Mouse (Mus musculus) adrenal gland, postnatal 4 days (tissue): ENCODE results near the gene Cntnap2. TPM values are rescaled to one million over a fixed set of nuclear protein-coding genes. Genes with fewer than 3 reads are reported as not detected.

Source experiments
- DNase-seq, 2 experiments: peaks; one replicate each; pipeline ENCODE4 v3.0.0; 2021 to 2022; ENCODE audit warnings: low spot score in 2 of 2, mixed read lengths in 2 of 2
- total RNA-seq, 2 experiments: library from RNA; stranded (reverse); gene quantifications; 2 replicates each; pipeline ENCODE4 v1.2.3; 2021

The Cntnap2 gene
- total RNA-seq, 2 experiments from 2014 or later = 4.9 to 5.3 TPM

DNA sequence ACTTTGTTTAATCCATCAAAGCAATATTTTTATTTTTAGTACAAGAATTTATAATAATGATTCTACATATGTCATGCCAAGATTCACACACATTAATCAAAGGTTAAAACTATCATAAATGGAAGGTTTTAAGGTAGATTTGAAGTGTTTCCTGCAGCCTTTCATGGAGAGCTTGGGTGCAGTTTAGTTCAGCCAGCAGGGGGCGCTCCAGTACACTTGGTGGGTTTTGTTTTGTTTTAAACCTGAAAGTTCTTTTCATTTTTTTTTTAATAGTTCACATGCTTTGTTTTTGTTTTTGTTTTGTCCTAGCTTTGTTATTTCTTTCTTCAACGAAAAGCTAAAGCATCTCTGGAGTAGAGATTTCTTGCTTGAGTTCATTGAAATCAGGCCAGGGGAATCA, 264.3 kb downstream of the Cntnap2 start:
- DNase-seq = peak; percentile 13 to 19

DNA sequence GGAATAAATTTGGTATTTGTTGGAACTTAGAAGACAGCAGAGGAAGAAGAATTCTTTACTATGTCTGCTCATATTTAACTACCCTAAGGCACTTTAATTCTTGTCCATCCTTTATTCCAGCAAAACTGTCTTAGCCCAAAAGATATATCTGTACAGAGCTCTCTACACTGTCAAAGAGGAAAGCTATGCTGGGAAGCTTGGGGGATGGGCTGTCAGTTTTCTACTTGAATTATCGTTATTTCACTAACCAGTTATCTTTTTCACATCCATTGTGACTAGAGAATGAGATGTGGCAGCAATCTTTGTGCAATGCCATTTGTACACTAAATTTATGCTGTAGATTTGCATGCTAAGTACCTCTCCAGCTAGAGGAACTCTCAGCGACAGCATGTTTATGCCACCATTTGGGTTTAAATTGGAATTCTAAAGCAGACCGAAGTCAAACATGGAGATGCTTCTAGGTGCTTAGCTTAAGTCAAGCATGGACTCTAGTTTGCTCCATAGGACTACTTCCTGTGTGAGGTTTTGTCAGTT, 268.9 kb downstream of the Cntnap2 start:
- DNase-seq = no peak

DNA sequence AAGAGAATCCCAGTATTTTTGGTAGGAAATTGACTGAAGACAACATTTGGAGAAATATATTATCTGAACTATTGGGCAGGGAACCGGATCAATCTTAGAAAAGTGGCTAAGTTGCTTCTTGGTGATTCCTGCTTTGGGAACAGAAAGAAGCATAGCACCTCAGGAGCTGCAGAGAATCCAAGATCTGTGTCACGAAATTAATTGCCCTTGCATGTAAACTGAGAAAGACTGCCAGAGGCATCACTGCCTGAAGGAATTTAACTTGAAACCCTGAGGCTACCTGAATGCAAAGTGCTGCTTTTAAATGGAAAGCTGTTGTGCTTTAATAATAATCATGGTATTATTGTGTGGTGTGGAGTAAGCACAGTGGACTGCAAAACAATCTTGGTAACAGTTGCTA, 286.2 kb downstream of the Cntnap2 start:
- DNase-seq = no peak

DNA sequence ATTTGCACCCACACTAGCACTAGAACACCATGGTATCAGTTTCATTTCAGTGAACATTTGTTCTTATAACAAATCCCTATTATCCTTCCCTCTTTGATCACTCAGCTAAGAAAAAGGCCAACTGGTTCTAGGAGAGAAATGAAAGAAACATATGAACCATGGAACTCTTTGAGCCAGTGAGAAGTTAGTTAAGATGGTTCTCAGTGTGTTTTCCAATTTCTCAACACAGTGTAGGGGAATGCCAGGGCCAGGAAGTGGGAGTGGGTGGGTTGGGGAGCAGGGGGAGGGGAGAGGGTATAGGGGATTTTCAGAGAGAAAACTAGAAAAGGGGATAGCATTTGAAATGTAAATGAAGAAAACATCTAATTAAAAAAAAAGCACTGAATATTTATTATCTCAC, 286.8 kb downstream of the Cntnap2 start:
- DNase-seq = no peak

DNA sequence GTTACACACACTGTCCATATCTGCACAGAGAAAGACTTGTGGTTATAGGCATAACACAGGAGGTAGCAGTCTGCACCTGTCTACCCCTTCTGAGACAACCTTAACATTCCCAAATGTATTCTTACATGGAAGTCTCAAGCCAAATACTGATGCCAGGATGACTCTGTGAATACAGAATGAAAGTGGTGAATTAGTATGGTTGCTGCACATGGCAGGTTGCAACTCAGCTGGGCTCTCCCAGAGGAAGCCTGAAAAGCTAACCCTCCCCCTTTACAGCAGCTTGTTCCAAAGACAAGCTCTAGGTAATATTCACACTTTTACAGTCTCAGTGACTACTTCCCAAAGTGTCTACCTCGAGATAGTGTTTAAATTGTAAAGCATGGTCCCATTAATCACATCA, 307.3 kb downstream of the Cntnap2 start:
- DNase-seq = no peak

DNA sequence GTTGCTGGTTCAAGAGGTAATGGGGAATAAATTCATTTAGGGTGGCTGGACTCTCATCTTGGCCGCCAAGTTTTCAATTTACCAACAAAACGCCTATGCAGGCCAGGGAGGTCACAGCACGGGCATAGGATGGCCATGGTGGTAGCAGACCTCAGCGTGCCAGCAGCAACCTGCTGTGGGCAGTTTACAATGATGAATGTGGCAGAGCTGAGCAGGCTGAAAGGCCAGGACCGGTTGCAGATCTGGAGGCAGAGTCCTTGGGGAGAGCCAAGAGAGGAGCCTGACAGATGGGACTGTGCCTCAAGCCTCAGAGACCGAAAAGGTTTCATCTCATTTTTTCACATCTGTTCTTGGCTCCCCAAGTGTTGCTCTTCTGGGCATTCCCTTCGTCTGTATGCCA, 322.0 kb downstream of the Cntnap2 start:
- no peak for DNase-seq

DNA sequence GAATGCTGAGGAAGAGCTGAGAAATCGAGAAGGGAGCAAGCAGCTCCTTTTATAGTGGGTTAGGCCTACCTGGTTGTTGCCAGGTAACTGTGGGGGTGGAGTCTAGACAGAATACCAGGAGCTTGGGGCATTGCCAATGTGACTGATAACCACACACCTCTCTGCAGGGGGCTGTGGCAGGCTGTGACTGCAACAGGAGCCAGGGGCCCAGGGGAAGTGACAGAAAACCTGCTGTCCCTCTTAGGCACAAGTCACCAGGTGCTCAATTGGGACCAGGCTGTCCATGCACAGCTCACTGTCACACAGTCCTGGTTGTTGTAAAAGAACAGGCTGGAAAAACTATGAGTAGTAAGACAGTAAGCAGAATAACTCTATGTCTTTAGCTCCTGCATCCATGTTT, 329.9 kb downstream of the Cntnap2 start:
- DNase-seq = no peak

DNA sequence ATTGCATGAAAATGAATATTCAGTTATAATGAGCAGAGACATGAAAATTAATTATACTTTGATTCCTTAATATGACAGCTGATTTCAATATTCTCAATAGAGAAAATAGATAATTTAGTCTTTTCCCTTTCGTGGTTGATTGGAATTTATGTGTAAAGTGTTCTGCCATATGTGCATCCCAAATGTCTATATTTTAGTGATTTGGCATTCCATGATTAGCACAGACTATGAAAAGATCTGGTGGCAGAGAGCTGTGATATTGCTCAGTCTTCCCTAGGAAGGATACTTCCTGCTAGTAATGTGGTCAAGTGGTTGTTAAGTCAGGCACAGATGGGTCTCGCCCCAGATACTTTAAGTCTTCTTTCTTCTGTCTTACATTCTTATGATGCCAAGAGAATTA, 354.5 kb downstream of the Cntnap2 start:
- no peak for DNase-seq

DNA sequence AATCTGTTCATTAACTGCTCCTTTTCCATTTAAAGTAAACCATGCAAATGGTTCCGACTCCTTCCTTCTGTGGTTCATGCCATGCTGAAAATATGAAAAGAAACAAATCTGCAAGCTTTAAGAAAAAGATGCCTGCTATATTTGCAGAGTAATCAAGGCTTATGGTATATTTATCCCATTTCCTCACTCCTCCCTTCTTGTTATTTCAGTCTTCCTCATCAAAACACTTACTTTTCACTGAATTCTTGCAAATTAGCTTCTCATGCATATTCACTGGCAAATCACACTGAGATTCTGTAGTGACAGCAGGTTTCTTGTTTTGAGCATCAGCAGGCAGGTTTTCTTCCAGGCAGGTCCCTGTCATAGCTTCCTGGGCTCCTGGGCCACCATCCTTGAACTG, 396.3 kb downstream of the Cntnap2 start:
- no peak for DNase-seq

DNA sequence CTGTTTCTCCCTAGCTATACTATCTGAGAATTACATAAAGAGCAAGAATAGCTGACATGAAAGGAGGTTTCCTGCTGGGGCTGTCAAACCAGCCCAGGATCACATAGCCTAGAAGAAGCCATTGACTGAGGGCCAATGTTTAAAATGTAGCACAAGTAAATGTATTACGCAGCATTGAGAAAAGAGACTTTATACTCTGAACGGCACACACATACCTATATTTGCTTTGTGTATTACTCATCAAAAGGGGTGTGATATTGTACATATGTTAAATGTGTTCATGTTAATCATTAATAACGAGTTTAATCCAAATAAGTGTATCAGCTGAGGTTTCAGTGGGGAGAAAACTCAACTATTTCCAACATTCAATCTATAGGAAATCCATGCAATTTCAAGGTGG, 459.1 kb downstream of the Cntnap2 start:
- no peak for DNase-seq

DNA sequence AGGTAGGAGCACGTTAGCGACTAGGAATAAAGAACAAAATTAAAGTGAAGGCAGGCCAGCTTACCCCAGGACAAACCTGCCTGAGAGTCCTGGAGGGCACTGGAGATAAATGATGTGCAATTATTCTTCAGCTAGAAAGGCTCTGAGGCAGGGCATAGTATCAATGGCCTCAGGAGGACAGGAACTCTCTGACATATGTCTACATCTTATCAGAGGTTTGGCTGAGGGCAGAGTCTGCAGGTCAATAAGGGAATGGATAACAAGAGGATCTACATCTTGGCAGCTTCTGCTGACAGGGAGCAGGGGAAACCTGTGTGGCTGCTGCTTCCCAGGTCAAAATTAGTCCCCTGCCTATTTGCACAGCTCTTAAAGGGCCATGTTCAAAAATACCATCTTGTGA, 477.8 kb downstream of the Cntnap2 start:
- no peak for DNase-seq

DNA sequence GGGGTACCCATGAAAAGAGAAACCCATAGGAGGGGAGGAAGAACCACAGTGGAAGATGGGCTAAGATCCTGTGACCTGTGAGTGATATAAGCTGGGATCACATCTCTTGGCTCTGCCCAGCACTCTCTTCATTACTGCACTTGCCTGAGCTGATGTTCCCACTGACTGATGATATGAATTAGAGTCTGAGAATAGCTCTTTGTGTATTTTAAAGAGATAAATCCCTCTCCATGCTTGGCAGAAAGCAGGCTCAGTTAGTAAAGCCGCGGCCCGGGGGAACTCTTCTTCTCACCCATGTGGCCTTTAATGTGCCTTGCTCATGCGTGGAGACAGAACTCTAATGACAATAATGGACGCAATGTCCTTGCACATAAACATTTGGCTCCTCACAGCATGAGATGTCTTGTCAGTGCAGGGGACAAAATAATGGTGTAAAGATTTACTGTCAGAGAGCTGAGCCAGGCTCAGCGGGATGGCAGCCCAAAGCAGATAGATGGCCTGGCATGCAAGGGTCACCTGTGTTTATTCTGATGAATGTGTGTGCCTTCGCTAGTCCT, 485.2 kb downstream of the Cntnap2 start:
- no peak for DNase-seq

DNA sequence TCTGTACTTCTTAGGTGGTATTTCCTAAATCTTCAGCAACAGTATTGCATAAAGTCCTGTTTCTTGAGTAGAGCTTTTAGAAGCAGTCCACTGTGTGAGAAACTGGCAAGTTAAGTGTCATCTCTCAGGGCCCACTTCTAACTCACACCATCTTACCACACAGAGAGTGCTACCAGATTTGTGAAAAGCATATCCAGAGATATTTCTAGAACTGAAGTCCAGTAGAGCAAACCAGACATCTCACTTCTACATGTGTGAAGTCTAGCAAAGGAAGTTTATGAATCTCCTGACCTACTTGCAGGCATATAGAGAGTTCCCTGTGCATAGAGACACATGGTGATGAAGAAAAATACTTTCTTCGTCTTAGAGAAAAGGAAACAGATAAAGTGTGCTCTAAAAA, 500.6 kb downstream of the Cntnap2 start:
- no peak for DNase-seq

DNA sequence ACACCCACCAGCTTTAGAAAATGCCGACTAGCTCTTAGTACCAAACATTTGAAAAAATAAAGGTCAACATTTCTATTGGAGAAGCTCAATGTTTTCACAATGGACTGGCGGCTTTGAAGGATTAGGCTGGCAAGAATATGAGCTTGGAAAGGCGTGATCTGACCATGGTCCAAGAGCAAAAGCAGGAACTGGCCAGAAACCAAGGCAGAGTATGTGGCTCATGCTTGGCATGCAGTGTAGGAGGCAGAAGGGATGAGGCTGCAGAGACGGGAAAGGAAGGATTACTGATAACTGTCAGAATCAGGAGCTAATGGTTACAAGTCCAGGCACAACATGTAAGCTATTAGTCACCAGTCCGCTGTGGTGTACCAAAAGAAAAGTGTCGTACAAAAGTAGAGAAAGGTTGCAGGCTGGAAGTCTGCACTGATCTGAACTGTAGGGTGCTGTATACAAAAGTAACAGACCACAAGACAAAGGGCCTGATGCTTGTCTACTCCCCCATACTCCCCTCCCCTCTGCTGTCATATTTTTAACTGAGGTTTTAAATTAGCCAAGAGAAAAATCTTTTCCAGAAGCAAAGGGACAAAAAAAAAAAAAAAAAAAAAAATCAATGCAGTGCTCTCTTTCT, 525.4 kb downstream of the Cntnap2 start:
- no peak for DNase-seq

DNA sequence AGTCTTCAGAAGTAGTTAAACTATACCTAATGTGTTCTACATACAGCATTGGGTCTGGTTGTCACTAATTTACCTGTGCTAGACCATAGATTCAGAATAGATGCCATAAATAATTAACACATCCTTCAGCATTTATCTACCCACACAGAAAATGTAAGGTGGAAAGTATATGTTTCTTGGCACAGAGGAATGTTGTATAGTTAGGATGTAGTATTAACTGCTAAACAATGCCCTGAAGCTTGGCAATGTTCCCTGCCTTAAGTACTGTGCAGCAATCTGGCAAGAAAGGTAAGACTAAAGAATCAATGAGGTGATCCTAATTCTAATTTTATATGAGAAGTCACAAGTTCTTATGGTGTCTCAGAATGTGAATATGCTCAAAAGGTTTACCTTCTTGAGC, 529.9 kb downstream of the Cntnap2 start:
- DNase-seq = no peak

DNA sequence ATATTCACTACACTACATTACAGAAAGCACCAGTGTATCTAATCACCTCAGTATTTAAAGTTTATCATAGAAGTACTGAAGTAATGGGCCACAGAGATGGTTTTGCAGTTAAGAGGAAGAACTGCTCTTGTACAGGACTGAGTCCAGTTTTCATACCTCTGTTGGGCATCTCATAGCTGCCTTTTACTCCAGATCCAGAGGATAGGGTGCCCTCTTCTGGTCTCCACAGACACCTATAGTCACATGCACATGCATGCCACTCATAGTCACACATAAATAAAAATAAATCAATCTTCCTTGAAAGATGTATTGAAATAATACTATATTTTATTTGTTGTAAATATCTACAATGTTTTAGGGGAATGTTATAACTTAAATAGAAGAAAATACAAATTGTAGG, 587.9 kb downstream of the Cntnap2 start:
- no peak for DNase-seq

DNA sequence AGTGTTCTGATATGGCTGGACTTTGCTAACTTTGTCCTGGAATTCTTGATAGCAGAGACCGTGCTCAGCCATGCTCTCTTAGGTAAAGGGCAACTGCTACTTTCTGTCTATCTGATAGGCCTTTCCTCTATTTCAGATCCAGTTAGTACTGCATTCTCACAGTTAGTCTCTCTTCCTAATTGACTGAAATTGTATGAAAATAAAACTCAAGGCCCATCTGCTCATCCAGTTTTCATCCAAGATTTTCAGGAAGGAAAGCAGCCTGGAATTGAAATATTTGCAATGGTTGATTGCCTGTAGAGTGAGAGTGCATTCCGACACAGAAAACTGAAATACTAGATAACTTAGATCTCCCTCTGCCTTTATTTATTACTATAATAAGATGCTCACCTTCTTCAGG, 589.3 kb downstream of the Cntnap2 start:
- no peak for DNase-seq

DNA sequence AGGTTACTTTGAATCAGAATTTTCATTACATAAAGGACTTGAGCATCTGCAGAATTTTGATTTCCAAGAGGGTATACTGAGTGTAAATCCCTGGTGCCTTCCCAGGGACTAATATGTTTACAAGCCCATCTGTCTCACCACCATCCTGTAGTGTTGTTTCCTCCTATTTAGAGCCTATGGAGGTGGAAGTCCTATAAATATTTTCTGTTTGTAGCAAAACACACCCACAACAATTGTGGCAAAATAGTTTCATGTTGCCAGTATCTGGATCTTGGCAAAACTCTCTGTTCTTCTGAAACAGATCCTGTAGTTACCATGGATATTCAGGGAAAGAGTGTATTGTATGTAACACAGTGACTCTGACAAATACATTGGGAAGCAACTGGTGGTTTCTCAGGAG, 641.1 kb downstream of the Cntnap2 start:
- DNase-seq = no peak

DNA sequence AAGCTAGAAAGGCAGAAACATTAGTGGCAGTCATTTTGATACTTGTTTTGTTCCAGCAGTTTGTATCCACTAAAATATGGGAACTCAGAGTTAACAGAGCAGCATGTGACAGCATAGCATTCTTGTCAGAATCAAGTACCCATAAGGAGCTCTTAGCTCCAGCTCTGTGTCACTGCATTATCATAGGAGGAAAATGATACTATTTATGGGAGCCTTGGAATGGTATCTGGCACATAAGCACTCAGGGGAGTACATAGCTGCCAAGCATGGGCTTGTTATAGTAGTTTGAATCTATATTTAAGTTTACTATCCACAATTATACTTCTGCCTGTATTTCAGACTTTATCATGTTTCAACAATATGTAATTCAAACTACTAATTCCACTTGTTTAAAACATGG, 732.5 kb downstream of the Cntnap2 start:
- no peak for DNase-seq

DNA sequence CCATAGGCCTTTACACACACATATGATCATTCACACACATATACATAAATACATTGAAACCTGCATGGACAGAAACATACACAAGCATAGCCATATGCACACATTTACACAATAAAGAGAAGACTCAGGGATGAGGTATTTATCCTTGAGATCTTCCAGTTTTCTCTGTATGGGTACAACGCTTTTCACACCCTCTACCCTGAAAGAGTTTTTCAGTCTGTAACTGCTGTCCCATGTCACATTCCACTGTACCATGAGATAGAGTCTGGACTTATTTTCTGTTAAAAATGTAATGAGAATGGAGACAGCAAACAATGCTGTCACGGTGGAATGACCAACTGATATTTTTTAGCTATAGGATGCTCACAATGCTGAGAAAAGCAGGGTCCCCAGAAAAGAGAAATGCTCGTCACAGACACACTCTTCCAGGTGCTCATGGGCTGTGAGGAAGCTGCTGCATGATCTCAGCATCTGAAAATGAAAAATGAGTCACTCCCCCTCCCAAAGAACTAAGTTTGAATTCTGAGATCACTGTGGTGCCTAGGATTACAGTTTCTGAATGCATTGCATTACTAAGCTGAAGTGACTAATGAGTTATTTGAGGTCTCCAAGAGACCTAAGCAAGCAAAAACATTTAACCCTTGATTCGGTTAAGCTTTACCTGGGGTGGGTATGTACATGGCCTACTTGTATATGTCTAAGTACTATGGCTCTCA, 782.6 kb downstream of the Cntnap2 start:
- DNase-seq = no peak

DNA sequence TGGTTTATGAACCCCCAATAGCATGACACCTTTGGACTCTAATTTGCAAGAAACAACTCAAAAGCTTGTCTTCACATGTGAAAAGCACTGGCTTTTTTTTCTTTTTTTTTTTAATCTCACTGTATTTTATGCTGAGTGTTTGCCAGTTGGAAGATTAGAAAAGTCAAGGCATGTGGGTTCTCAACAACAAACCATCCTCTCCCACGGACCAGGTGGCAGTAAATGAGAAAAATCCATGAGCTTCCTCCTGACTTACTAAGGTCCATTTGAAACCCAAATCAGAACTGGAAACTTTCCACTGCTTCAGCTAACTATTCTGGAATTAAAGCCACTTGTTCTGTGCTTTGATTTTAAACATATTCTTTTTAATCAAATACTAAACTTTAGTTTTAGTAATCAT, 784.6 kb downstream of the Cntnap2 start:
- DNase-seq = no peak

DNA sequence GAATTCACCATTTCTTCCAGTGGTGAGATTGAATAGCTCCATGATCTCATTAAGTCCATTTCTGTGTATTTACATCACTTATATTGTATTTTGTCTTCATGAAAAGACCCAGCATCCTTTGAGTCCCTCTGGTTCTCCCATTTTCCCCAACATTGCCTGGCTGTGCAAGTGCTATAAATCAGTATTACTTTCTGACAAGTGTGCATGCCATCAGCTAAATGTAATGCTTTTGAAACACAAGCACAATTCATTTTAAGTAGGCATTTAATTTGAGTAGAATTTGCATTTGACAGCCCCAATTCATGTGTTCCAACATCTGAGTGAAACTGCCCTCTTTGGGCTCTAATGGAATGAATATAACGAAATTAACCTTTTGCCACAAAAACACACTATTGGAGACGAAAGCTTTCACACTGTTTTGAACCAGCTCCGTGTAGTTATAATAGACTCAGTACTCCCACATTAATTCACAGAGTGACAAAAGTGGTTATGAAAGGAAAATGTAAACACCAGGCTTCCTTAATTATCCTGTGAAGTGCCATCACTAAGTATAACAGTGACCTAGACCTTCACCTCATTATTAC, 812.3 kb downstream of the Cntnap2 start:
- no peak for DNase-seq
